Mouse (Mus musculus): ENCODE measurements around the gene Itga2b. TPM values are rescaled to one million over a fixed set of nuclear protein-coding genes. Genes with fewer than 3 reads are reported as not detected.

Gene Itga2b
- polyA plus RNA-seq, 1 experiment from 2014 or later, result 4.4 TPM

- no peak for ATAC-seq (ENCODE audit: low FRiP score, low read depth)
- no peaks in the 10 kb centered on the region for H3K9me3 ChIP-seq
- peaks cover 33% of the 10 kb centered on the region for H3K36me3 ChIP-seq
- no peak overlapping the region for H3K27ac ChIP-seq
- H3K9ac ChIP-seq, result peak overlapping the region; percentile 86; the same call in 1 of the 2 replicates
- H3K4me3 ChIP-seq, result peak overlapping the region; percentile 81
- WGBS, result 80% methylated on average over 11 of the region's 11 CpGs
- H3K4me2 ChIP-seq (replicated peaks), result peak overlapping the region; percentile 95
- peaks cover 19% of the 10 kb centered on the region for H3K4me1 ChIP-seq
- H3K27me3 ChIP-seq, result peaks cover 23% of the 10 kb centered on the region
Observed at GRCm38 (mm10) chr11:102405544-102406285, 64.2 kb downstream of the Itga2b start.

DNA sequence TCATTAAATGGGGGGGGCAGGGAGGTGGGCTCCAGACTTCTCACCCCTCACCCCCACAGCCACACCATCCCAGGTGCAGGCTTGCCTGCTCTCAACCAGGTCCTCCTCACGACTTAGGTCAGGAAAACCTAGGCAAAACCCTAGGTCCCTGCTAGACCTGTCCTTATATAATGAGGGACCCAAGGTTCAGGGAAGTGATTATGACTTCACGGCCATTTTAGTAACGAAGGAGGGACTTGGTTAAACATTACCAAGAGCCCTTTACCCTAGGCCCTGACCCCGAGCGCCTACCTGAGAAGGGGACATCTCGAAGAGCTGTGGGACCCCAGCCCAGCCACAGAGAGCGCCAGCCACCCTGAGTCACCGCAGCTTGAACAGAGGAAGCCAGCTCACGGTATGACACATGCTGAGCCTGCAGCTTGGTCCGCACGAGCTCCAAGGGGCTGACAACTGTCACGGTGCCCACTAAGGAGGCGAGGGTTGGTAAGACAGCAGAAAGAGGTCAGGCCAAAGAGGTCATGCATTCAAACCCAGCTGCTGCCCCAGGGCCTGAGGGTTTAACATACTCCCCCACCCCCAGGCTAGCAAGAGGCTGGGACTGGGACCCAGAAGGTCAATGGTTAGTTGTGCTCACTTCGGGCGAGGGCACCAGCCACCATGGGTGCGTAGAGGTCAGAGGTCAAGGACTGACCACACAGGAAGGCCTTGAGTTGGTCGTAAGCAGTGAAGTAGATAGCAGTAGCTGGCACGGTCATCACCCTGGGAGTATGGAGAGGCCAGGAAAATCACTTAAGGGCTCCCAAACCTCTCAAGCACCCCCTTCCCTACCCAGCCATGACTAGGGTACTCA is 65.5 kb downstream of the Itga2b start:
- WGBS, result 87% methylated on average over 18 of the region's 18 CpGs
- no peaks in the 10 kb centered on the region for H3K9me3 ChIP-seq
- H3K36me3 ChIP-seq, result peaks cover 33% of the 10 kb centered on the region
- H3K4me3 ChIP-seq, result no peak overlapping the region
- peaks cover 36% of the 10 kb centered on the region for H3K27me3 ChIP-seq
- peaks cover 28% of the 10 kb centered on the region for H3K4me1 ChIP-seq
- no peak overlapping the region for H3K27ac ChIP-seq
- ATAC-seq (ENCODE audit: low FRiP score, low read depth), result no peak
- no peak overlapping the region for H3K9ac ChIP-seq
- no peak overlapping the region for H3K4me2 ChIP-seq (replicated peaks)

GRCm38 (mm10) chr11:102403657-102404056 is 66.3 kb downstream of the Itga2b start:
- Histone ChIP-seq H3K9ac (no peak overlapping the region), H3K36me3 (peaks cover 33% of the 10 kb centered on the region), H3K27me3 (peaks cover 44% of the 10 kb centered on the region), H3K4me2 (replicated peaks) (no peak overlapping the region), H3K4me1 (peaks cover 29% of the 10 kb centered on the region), H3K9me3 (no peaks in the 10 kb centered on the region), H3K4me3 (no peak overlapping the region), H3K27ac (no peak overlapping the region)
- ATAC-seq (ENCODE audit: low FRiP score, low read depth), result no peak
- 93% methylated on average over 11 of the region's 11 CpGs for WGBS

Small RNAs within 50 kb of the gene (microRNA-seq; reads per million reads assigned to microRNA genes)
- not detected for gene Mir6930

Other genes starting within 250 kb of the Itga2b start
- 61.9 and 68.6 TPM in 2 replicates for gene Hdac5, start 240.0 kb downstream of the Itga2b start, polyA plus RNA-seq (2015; fragmentation: Nextera tagmentation; extraction: Ambion mirVana)
- gene BC030867, start 221.2 kb downstream of the Itga2b start, polyA plus RNA-seq (2015; fragmentation: Nextera tagmentation; extraction: Ambion mirVana), result 15.8 and 16.1 TPM in 2 replicates
- gene Asb16, start 201.4 kb downstream of the Itga2b start, polyA plus RNA-seq (2015; fragmentation: Nextera tagmentation; extraction: Ambion mirVana), result 0.22 TPM in 2 replicates
- gene Tmub2, start 185.2 kb downstream of the Itga2b start, polyA plus RNA-seq (2015; fragmentation: Nextera tagmentation; extraction: Ambion mirVana), result 52.8 and 57.3 TPM in 2 replicates
- gene Atxn7l3, start 173.5 kb downstream of the Itga2b start, polyA plus RNA-seq (2015; fragmentation: Nextera tagmentation; extraction: Ambion mirVana), result 20.7 and 21.4 TPM in 2 replicates
- 83.9 and 85.9 TPM in 2 replicates for gene Ubtf, start 150.4 kb downstream of the Itga2b start, polyA plus RNA-seq (2015; fragmentation: Nextera tagmentation; extraction: Ambion mirVana)
- 7.2 and 11.7 TPM in 2 replicates for gene Slc4a1, start 103.9 kb downstream of the Itga2b start, polyA plus RNA-seq (2015; fragmentation: Nextera tagmentation; extraction: Ambion mirVana)
- gene Rundc3a, start 76.7 kb downstream of the Itga2b start, polyA plus RNA-seq (2015; fragmentation: Nextera tagmentation; extraction: Ambion mirVana), result 1.3 and 1.4 TPM in 2 replicates
- 173 and 180 TPM in 2 replicates for gene Slc25a39, start 62.2 kb downstream of the Itga2b start, polyA plus RNA-seq (2015; fragmentation: Nextera tagmentation; extraction: Ambion mirVana)
- gene Grn, start 39.8 kb downstream of the Itga2b start, polyA plus RNA-seq (2015; fragmentation: Nextera tagmentation; extraction: Ambion mirVana), result 141 and 149 TPM in 2 replicates
- gene Fam171a2, start 22.4 kb downstream of the Itga2b start, polyA plus RNA-seq (2015; fragmentation: Nextera tagmentation; extraction: Ambion mirVana), result 4.4 and 4.8 TPM in 2 replicates
- 80.0 and 81.0 TPM in 2 replicates for gene Gpatch8, start 86.3 kb upstream of the Itga2b start, polyA plus RNA-seq (2015; fragmentation: Nextera tagmentation; extraction: Ambion mirVana)
- 7.7 and 9.1 TPM in 2 replicates for gene Gm11627, start 109.3 kb upstream of the Itga2b start, polyA plus RNA-seq (2015; fragmentation: Nextera tagmentation; extraction: Ambion mirVana)
- 67.7 and 71.6 TPM in 2 replicates for gene Fzd2, start 134.3 kb upstream of the Itga2b start, polyA plus RNA-seq (2015; fragmentation: Nextera tagmentation; extraction: Ambion mirVana)
- 0.97 and 1.1 TPM in 2 replicates for gene Meioc, start 193.6 kb upstream of the Itga2b start, polyA plus RNA-seq (2015; fragmentation: Nextera tagmentation; extraction: Ambion mirVana)
- gene Ccdc43, start 227.7 kb upstream of the Itga2b start, polyA plus RNA-seq (2015; fragmentation: Nextera tagmentation; extraction: Ambion mirVana), result 45.8 and 46.1 TPM in 2 replicates